Mouse (Mus musculus) brain, embryonic 14.5 days (tissue): Measurements from ENCODE around the gene Klhdc8a. TPM values are rescaled to one million over a fixed set of nuclear protein-coding genes. Genes with fewer than 3 reads are reported as not detected.
"Not testable (repeated sequence)": the region's sequence is repeated elsewhere in the genome, so short reads cannot be mapped to it uniquely, and the experiment has no call there.

Experiments
- DNase-seq: peaks from one replicate; pipeline ENCODE4 v3.0.0-alpha.2; 2011; ENCODE audit warnings: low read depth
- CTCF ChIP-seq: fragments of 200-500 bp; IDR thresholded peaks from 2 replicates; pipeline ENCODE4 v1.5.1; 2012; ENCODE audit warnings: inconsistent platforms, mild to moderate bottlenecking, moderate library complexity, borderline replicate concordance; ENCODE audit not compliant: insufficient read depth, insufficient read length; ENCODE audit errors: extremely low read depth
- POLR2A ChIP-seq: fragments of 200-500 bp; IDR thresholded peaks from 2 replicates; pipeline ENCODE4 v1.6.1; 2012; ENCODE audit warnings: mild to moderate bottlenecking, inconsistent platforms, borderline replicate concordance; ENCODE audit not compliant: poor library complexity, insufficient read depth, insufficient read length, severe bottlenecking; ENCODE audit errors: extremely low read depth
- polyA plus RNA-seq: library from polyadenylated mRNA; depleted of rRNA; stranded (reverse); fragments of >200 nt; gene quantifications from 2 replicates; pipeline ENCODE4 v1.2.3, GENCODE M21; 2012

Gene Klhdc8a
- polyA plus RNA-seq, 1 experiment, result 8.1 TPM

DNA sequence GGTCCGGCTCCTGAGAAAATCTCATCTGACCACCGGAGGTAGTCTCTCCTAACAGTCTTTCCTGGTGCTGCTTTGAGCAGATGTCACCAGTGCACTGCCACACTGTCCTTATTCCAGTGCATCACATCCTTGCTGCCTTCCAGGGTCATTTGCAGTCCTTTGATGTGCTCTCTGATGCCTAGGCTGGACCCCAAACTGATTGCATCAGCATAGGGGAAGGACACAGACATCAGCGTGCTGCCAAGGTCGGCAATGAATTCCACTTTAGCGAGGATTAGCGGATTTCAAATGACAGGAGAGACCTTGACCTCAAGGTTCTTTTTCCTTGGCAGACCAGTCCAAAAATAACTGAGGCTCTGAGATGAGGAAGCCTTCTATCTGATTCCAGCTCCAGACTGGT, 21.3 kb upstream of the Klhdc8a start:
- TF ChIP-seq CTCF, result no peak
- no peak for TF ChIP-seq POLR2A
- no peak for DNase-seq

DNA sequence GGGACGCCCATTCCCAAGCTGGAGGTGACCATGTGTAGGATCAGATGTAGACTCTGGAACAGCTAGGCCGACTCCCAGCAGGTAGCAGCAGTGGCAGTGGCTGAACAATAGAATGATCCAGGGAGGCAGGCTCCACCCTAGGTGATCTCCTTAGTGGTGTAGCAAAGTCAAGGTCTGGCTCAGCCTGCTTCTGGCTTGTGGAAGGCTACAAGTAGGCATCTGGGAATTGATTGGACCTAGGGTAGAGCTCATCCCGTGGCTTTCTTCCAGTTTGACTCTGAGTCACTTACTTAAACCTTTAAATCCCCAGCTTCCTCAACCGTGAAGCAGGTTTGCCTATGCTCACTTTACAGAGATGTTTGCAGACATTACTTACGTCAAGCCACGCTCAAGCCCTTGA, 17.8 kb upstream of the Klhdc8a start:
- DNase-seq, result not testable (repeated sequence)

DNA sequence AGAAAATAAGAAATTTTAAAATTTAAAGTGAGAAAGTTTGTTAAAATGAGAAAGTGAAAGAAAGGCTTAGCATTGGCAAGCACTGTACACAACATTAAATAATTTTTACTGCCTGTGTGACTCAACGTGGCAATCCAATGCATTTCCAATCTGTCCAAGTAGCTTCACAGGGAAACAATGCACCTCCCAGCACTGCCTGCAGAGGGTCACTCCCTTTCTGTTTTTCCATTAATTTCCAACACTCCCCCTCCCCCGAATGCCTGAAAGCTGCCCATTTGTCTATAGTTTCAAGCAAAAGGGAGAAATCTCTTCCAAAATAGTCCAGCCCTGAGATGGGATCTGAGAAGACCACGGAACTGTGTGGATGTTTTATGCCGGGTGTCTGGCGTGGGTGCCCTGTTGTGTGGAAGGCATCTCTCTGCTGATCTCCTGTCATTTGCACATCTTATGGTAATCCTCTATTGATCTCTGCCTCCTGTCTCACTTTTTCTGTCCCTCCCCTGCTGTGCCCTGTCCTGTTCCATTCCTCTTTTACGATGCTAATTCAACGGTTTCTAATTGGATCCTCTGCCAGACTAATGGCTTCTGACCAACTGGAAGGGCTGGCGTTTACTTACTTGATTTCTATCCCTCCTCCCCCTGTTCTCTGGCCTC, 16.8 kb upstream of the Klhdc8a start:
- DNase-seq, result peak; percentile 84
- TF ChIP-seq CTCF (peak; percentile 13; the same call in 1 of the 2 replicates), POLR2A (no peak)

DNA sequence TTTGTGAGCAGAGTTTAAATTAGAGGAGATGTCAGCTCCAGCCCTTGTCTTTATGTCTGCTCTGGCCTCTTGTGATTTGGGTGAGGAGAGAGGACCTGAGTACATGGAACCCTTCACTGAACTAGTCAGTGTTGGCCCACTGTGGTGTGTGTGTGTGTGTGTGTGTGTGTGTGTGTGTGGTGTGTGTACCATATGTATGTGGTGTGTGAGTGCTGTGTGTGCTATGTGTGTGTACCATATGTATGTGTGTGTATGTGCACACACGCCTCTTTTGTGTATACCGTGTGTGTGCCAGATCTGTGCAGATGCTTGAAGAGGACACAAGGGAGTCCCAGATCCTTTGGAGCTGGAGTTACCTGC, 16.3 kb upstream of the Klhdc8a start:
- no peak for TF ChIP-seq CTCF
- TF ChIP-seq POLR2A, result no peak
- DNase-seq, result no peak

DNA sequence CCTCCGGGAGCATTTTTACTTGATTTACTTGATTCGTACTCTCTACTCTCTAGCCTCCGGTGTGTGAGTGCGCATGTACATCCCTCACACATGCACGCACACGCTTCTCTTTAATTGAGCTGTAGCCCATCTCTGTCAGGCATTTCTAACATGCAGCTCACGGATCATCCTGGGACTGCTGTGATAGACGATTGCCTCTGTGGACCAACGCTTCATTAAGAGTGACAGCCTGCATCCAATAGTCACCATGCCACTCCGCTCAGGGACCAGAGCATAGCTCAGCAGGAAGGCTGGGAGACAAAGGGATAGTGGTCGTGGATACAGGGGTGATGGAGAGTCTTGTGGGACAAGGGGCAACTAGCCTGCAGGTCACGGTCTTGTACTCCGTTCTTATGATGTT, 15.4 kb upstream of the Klhdc8a start:
- TF ChIP-seq POLR2A (no peak), CTCF (no peak)
- DNase-seq, result peak; percentile 82

DNA sequence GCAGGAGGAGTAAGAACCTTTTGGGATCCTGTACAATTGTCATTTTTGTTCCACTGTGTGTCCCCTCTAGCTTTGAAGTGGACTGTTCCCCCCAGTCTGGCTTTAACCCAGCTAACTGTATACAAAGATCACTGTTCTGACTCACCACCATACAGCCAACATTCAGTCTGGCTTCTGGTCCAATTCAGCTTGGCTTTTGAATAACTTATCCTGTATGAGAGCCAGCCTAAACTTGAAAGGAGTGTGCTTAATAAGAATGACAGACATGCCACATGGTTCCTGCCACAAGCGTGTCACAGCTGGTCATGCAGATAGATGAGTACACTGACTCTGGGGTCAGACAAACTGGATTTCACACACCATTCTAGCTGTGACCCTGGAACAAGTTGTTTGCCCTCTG, 11.7 kb upstream of the Klhdc8a start:
- no peak for TF ChIP-seq POLR2A
- TF ChIP-seq CTCF, result no peak
- DNase-seq, result peak; percentile 44

DNA sequence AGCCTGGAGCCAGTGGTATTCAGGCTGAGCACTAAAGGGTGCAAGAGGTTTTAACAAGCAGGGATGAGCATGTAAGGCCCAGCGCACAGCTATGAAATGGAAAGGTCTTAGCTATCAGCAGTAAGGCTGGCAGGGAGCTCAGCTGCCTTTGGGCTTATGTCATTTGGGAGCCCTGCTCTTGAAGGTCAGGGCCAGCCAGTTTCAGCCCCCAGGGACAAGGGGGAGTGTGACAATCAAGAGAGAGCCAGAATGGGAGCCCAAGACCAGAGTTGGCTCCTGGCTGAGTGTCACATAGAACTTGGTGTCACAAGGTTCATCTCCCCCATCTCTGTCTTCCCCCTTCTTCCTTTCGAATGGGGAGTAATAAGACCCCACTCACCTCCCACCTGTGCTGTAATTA, 11.0 kb upstream of the Klhdc8a start:
- TF ChIP-seq CTCF, result no peak
- peak; percentile 36 for DNase-seq

DNA sequence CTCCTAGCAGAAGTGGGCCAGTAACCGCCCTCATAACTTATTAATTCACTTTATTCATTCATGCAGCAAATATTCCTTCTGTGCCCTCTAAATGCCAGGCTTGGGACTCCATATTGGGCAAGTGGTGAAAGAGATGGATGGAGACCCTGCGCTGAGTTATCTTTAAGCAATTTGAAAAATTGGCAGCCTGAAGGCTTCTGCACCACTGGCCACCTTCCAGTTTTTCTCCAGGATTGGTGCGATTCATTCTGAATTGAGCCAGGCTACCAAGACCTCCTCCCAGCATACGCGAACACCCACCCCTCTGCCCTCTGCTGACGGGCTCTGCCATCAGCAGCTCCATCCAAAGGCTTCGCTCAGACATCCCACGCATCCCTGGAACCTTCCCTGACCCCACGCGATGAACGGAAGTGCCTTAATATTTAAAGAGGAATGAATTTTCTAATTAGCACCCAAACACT, 10.4 kb upstream of the Klhdc8a start:
- peak; percentile 89 for DNase-seq
- TF ChIP-seq POLR2A (no peak), CTCF (peak; percentile 44; the same call in 1 of the 2 replicates)

DNA sequence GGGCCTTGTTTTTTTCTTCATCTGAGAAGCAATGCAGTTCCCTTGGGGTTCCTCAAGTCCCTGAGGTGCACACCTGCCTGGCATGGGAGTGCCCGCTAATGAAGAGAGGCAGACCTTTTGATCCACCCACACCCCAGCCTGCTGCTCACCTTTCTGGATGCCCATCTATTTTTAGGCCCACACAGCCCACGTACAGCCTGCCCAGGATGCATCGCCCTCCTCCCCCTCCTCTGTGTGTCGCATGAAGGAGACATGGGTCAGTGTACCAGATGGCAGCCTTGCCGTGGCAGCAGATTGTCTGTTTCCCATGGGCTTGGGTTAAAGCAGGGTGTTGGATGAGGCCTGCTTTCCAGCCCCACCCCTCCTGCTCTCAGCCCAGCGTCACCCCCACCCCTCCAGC, 8.5 kb upstream of the Klhdc8a start:
- DNase-seq, result peak; percentile 76
- TF ChIP-seq POLR2A (no peak), CTCF (no peak)

DNA sequence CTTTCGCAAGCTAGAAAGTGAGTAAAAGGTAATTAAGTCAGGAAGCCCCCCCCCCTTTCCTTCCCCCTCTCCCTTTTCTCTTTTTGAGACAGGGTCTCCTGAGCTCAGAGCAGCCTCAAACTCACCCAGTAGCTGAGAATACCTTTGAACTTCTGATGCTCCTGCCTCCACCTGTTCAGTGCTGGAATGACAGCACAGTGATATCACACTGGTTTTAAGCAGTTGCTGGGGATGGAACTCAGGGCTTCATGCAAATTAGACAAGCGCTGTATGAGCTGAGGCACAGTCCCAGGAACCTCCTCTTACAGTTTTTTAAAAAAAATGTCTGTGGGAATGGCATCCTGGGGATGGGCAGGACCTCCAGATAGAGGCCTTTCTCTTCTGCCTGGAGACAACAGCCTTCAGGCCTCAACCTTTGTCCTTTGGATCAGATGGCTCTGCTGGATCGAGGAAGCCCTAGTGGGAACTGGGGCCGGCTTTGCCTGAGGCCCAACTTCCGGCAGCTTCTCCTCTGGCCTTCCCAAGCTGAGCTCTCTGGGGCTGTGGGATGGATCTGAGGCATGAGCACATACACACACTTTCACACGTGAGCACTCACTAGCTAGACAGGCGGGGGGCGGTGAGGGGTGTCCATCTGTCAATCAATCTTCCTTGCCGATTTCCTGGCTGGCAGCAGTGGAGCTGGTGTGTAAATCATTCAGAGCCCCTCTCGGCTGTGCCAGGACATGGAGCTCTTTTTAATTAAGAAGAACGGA, 7.3 kb upstream of the Klhdc8a start:
- TF ChIP-seq CTCF, result no peak; the same call in 1 of the 2 replicates
- no peak for TF ChIP-seq POLR2A
- peak; percentile 91 for DNase-seq

DNA sequence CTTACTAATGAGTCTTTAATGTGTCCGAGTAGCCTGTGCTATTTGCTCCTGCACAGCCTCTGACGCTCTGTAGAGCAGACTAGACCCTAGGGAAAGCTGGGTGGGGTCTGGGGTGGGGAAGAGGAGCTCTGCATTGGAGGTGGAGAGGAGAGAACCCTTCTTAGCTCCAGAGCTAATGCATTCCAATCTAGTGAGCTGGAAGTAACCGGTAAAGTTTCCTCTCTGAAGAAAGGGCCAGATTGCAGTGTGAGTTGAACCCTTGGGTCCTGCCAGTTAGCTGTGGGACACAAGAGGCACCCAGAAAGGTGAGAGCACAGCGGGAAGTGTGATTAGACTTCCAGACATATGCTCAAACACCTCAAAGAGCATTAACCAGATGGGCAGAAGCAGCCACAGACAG, 6.7 kb upstream of the Klhdc8a start:
- no peak for DNase-seq
- TF ChIP-seq POLR2A, result no peak
- TF ChIP-seq CTCF, result no peak
